ENCODE assay signal across 8 mouse cellular contexts in genomic region chr5:139282191-139282590, GRCm38 (mm10). TPM values are rescaled to one million over a fixed set of nuclear protein-coding genes. Genes with fewer than 3 reads are reported as not detected.
DNase-seq lines count a peak whose midpoint lies in the region; ATAC-seq and TF ChIP-seq lines count a peak whose summit lies in the region.

No protein-coding gene starts in this region.

- no peaks in the 10 kb centered on the region for H3K9me3 ChIP-seq in MEL (replicated peaks; ENCODE audit: insufficient read depth, low read length)
- H3K9me3 ChIP-seq in forebrain, embryonic 15.5 days: no peaks in the 10 kb centered on the region
- H3K9me3 ChIP-seq in lung, embryonic 16.5 days (ENCODE audit: control insufficient read depth, low read length): no peaks in the 10 kb centered on the region

- H3K27ac ChIP-seq in MEL (ENCODE audit: control insufficient read depth, low read depth, low read length): no peak overlapping the region
- H3K27ac ChIP-seq in forebrain, embryonic 15.5 days (replicated peaks): no peak overlapping the region; the same call in 1 of the 2 replicates
- H3K27ac ChIP-seq in lung, embryonic 16.5 days (ENCODE audit: low read length): peak overlapping the region; percentile 62

- 0 out of 2 replicates have a peak overlapping the region, but pooled peaks have one; percentile 20 for H3K4me2 ChIP-seq in forebrain, embryonic 15.5 days (replicated peaks)
- H3K4me2 ChIP-seq in lung, embryonic 16.5 days (ENCODE audit: low read depth, low read length): no peak overlapping the region

- H3K9ac ChIP-seq in MEL (ENCODE audit: control insufficient read depth, low read depth, low read length, poor library complexity, severe bottlenecking): no peak overlapping the region
- no peak overlapping the region for H3K9ac ChIP-seq in forebrain, embryonic 15.5 days (replicated peaks)
- H3K9ac ChIP-seq in lung, embryonic 16.5 days (ENCODE audit: low read length): no peak overlapping the region

- no peak overlapping the region for H3K4me3 ChIP-seq in MEL (ENCODE audit: control insufficient read depth in 1 of 2, insufficient read depth in 1 of 2, low read depth in 2 of 2, low read length in 2 of 2)
- H3K4me3 ChIP-seq in forebrain, embryonic 15.5 days: no peak overlapping the region
- H3K4me3 ChIP-seq in lung, embryonic 16.5 days (ENCODE audit: low read length): no peak overlapping the region

- DNase-seq in MEL (ENCODE audit: low read depth, low spot score): peak; percentile 77
- peak; percentile 78 for DNase-seq in cerebellum, adult 11-12 months
- DNase-seq in heart, postnatal 4 days: peak; percentile 94
- peak; percentile 67 to 90 for DNase-seq in layer of hippocampus, adult 8-10 months (ENCODE audit: low spot score in 2 of 2)
- DNase-seq in ovary, postnatal 14 days (ENCODE audit: low spot score): peak; percentile 93
- peak; percentile 78 for DNase-seq in thymus, postnatal 0 days (ENCODE audit: low spot score)

- H3K36me3 ChIP-seq in MEL (ENCODE audit: control insufficient read depth in 1 of 2, insufficient read depth in 2 of 2, low read length in 2 of 2): peaks cover 0 to 8% of the 10 kb centered on the region in 2 experiments; a peak in 2 of 4 replicates
- no peaks in the 10 kb centered on the region for H3K36me3 ChIP-seq in forebrain, embryonic 15.5 days
- H3K36me3 ChIP-seq in lung, embryonic 16.5 days (ENCODE audit: control insufficient read depth, insufficient read depth, low read length): no peaks in the 10 kb centered on the region

- TF ChIP-seq CTCF in MEL (IDR thresholded peaks at IDR 0.05 in 2 of 3, conservative IDR thresholded peaks at IDR 0.05 in 1 of 3; ENCODE audit: control insufficient read depth in 1 of 3, insufficient read depth in 1 of 3, low read depth in 2 of 3, low read length in 3 of 3, poor library complexity in 1 of 3, severe bottlenecking in 1 of 3): peak; percentile 78 to 100 (median 98)

- peaks cover 3 to 12% of the 10 kb centered on the region in 2 experiments for H3K4me1 ChIP-seq in MEL (ENCODE audit: control insufficient read depth in 1 of 2, insufficient read depth in 2 of 2, low read length in 2 of 2)
- H3K4me1 ChIP-seq in forebrain, embryonic 15.5 days: no peaks in the 10 kb centered on the region
- H3K4me1 ChIP-seq in lung, embryonic 16.5 days (replicated peaks; ENCODE audit: control insufficient read depth, insufficient read depth, low read length): peaks cover 23% of the 10 kb centered on the region

- TF ChIP-seq RAD21 in MEL (IDR thresholded peaks at IDR 0.05; ENCODE audit: low read depth, low read length): peak; percentile 90

- TF ChIP-seq EP300 in MEL (IDR thresholded peaks at IDR 0.05; ENCODE audit: low read depth in 1 of 2, low read length in 2 of 2): no peak

- 4% methylated on average over 15 of the region's 15 CpGs for WGBS in forebrain, embryonic 15.5 days
- 3% methylated on average over 15 of the region's 15 CpGs for WGBS in lung, embryonic 16.5 days

- no peaks in the 10 kb centered on the region for H3K27me3 ChIP-seq in MEL (ENCODE audit: control insufficient read depth in 1 of 2, insufficient read depth in 2 of 2, low read length in 2 of 2)
- H3K27me3 ChIP-seq in forebrain, embryonic 15.5 days: no peaks in the 10 kb centered on the region
- H3K27me3 ChIP-seq in lung, embryonic 16.5 days (ENCODE audit: control insufficient read depth, insufficient read depth, low read depth, low read length): no peaks in the 10 kb centered on the region

- peak; percentile 58; the same call in 1 of the 2 replicates for ATAC-seq in forebrain, embryonic 15.5 days (replicated peaks)
- ATAC-seq in lung, embryonic 16.5 days (ENCODE audit: low read depth): peak; percentile 59

- TF ChIP-seq POLR2A in MEL (IDR thresholded peaks at IDR 0.05; ENCODE audit: control insufficient read depth in 1 of 2, insufficient read depth in 1 of 2, low read depth in 1 of 2, low read length in 2 of 2, poor library complexity in 1 of 2): no peak

- H3K79me2 ChIP-seq in MEL (ENCODE audit: control insufficient read depth, insufficient read depth, low read length, poor library complexity): no peaks in the 10 kb centered on the region

TF ChIP-seq in MEL, 35 proteins besides CTCF, POLR2A, EP300 and RAD21:
- peak; percentile 91 for TF ChIP-seq SMC3 (IDR thresholded peaks at IDR 0.05; ENCODE audit: low read depth, low read length)
- no peak for TF ChIP-seq ETS1 (IDR thresholded peaks at IDR 0.05; ENCODE audit: low read depth, low read length)
- peak; percentile 83 for TF ChIP-seq ZC3H11A (IDR thresholded peaks at IDR 0.05; ENCODE audit: low read depth, low read length)
- TF ChIP-seq KAT2A (conservative IDR thresholded peaks at IDR 0.05; ENCODE audit: low read depth, low read length): no peak
- no peak for TF ChIP-seq MAX (IDR thresholded peaks at IDR 0.05; ENCODE audit: low read length)

RNA-seq across cellular contexts. Expression of gene Get4, which starts 30.1 kb away (rescaled TPM):
- 108 and 117 TPM in 2 replicates for total RNA-seq in MEL (2012; rRNA removed)
- 100 to 1,000 TPM in 1 of 2 experiments, not detected in 1; 180 TPM for polyA plus RNA-seq in MEL (2012; ENCODE audit: insufficient read depth in 1 of 2, insufficient read length in 2 of 2, low read depth in 1 of 2, low replicate concordance in 2 of 2, missing spikeins in 1 of 2)
- 127 and 133 TPM in 2 replicates for polyA plus RNA-seq in forebrain, embryonic 15.5 days (2015; fragmentation: Nextera tagmentation; extraction: Ambion mirVana)
- total RNA-seq in heart, postnatal 4 days (2021): 10 to 100 TPM; 76.4 to 80.4 TPM
- total RNA-seq in layer of hippocampus, adult 8-10 months (2022): 10 to 100 TPM; 47.8 to 56.9 (median 50.8) TPM
- polyA plus RNA-seq in lung, embryonic 16.5 days (2015; fragmentation: Nextera tagmentation; extraction: Ambion mirVana): 174 and 177 TPM in 2 replicates
- polyA plus RNA-seq in thymus, postnatal 0 days (2015; fragmentation: Nextera tagmentation; extraction: Ambion mirVana): 184 and 200 TPM in 2 replicates

RNA-seq across cellular contexts. Expression of gene Adap1, which starts 43.2 kb away (rescaled TPM):
- total RNA-seq in MEL (2012; rRNA removed): 38.3 and 52.9 TPM in 2 replicates
- 10 to 100 TPM in 1 of 2 experiments, not detected in 1; 59.8 TPM for polyA plus RNA-seq in MEL (2012; ENCODE audit: insufficient read depth in 1 of 2, insufficient read length in 2 of 2, low read depth in 1 of 2, low replicate concordance in 2 of 2, missing spikeins in 1 of 2)
- 37.0 and 38.7 TPM in 2 replicates for polyA plus RNA-seq in forebrain, embryonic 15.5 days (2015; fragmentation: Nextera tagmentation; extraction: Ambion mirVana)
- 1 to 10 TPM; 1.8 to 2.4 TPM for total RNA-seq in heart, postnatal 4 days (2021)
- 100 to 1,000 TPM; 148 to 186 (median 164) TPM for total RNA-seq in layer of hippocampus, adult 8-10 months (2022)
- 1.7 and 1.9 TPM in 2 replicates for polyA plus RNA-seq in lung, embryonic 16.5 days (2015; fragmentation: Nextera tagmentation; extraction: Ambion mirVana)
- polyA plus RNA-seq in thymus, postnatal 0 days (2015; fragmentation: Nextera tagmentation; extraction: Ambion mirVana): 3.1 TPM in 2 replicates
